Mouse (Mus musculus): Measurements from ENCODE around the gene Gdpd3. TPM values are rescaled to one million over a fixed set of nuclear protein-coding genes. Genes with fewer than 3 reads are reported as not detected.

Gene Gdpd3
- total RNA-seq, 2 experiments from 2014 or later = 3.6 to 4.6 TPM

GRCm38 (mm10) chr7:126800269-126801056 lies 34.3 kb downstream of the Gdpd3 start:
- intact Hi-C loops (cut with DNase I) = no loop called here

DNA sequence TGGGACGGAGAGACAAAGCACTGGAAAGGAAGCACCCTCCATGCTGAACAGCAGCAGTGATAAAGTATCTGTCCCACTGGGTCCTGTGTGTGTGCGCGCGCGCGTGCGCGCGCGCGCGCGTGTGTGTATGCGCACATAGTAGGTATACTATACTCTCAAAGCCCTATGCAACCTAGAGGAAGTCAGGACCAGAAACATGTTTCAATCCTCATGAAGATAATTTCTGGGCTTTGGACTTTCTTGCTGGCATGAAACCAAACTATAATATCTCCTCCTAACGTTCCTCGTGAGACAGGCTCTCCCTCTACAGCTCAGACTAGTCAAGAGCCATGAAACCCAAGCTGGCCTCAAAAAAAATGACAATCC lies 34.9 kb downstream of the Gdpd3 start:
- DNase-seq = no peak
- intact Hi-C loops (cut with DNase I) = no loop called here

More at GRCm38 (mm10) chr7:126800269-126801056, 34.3 kb downstream of the Gdpd3 start:
- no peak for DNase-seq

DNA sequence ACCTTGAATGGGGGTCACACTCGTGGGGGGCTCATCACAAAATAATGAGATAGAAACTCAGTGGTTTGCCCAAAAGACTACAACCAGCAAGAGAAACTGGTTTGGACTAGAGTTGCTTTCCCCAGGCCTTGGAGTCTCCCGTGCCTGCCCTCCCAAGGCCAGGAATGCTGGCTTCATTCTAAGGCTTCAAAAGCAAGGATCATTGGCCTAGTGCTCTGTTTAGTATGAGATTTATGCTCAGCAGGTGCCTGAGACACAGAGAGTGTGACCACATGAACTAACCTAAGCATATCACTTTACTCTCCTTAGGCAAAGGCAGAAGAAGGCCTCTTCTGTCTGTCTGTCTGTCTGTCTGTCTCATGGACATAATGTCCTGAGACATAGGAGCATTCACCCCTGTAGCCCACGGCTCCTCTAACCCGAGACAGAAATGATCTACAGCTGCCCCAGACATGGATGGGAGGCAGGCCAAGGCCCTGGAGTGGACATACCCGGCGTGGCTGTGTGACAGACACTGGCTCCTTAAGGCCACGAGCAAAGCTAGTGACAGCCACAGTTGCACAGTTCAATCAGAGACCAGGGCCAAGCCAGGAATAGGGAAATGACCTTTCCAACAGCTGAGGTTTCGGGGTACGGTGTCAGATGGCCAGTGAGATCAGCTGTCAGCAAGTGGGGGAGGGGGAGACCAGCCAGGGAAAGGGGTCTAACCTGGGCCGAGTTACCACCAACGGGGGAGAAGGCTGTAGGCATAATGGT lies 36.2 kb downstream of the Gdpd3 start:
- intact Hi-C loops (cut with DNase I) = no loop called here
- DNase-seq = no peak

DNA sequence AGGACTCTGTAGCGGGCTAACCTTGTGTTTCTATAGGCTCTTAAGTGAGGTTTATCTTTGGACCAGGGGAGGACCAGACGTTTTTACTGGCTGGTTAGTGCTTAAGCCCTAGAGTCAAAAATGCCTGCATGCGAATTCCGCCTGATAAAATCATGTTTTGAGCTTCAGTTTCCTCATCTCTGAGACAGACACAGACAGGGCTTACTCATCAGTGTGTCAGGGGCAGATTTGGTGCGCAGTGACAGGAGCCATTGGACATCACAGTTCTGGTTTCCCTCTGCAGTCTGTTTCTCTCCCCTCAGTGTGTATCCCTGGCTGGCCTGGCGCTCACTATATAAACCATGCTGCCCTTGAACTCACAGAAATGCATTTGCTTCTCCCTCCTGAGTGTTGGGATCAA lies 37.0 kb downstream of the Gdpd3 start:
- DNase-seq = no peak
- intact Hi-C loops (cut with DNase I) = no loop called here

DNA sequence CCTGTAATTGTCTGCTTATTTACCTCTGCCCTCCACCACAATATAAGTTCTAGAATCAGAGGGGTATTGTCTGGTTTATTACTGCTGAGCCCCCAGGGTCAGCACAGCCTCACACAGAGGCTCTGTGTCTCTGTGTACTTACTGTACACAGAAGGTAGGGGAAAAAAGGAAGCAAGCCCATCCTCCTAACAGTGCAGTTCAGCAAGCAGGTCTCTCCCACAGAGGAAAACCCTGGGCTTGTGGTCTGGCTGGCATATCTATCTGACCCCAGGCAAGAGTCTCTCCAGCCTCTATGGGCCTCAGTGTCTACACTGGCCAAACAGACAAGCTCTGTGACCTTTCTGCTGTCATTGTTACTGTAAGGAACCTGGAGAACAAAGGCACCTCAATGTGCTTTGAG lies 37.6 kb downstream of the Gdpd3 start:
- no peak for DNase-seq
- intact Hi-C loops (cut with DNase I) = no loop called here

GRCm38 (mm10) chr7:126806956-126807355 lies 40.8 kb downstream of the Gdpd3 start:
- intact Hi-C loops (cut with DNase I) = no loop called here
- no peak for DNase-seq

- intact Hi-C loops (cut with DNase I) = no loop called here
- no peak for DNase-seq
Observed at GRCm38 (mm10) chr7:126807405-126807804, 41.3 kb downstream of the Gdpd3 start.

- DNase-seq = peak; percentile 93 to 94
- intact Hi-C loops (cut with DNase I) = no loop called here
Observed at GRCm38 (mm10) chr7:126808703-126809455, 42.7 kb downstream of the Gdpd3 start.

DNA sequence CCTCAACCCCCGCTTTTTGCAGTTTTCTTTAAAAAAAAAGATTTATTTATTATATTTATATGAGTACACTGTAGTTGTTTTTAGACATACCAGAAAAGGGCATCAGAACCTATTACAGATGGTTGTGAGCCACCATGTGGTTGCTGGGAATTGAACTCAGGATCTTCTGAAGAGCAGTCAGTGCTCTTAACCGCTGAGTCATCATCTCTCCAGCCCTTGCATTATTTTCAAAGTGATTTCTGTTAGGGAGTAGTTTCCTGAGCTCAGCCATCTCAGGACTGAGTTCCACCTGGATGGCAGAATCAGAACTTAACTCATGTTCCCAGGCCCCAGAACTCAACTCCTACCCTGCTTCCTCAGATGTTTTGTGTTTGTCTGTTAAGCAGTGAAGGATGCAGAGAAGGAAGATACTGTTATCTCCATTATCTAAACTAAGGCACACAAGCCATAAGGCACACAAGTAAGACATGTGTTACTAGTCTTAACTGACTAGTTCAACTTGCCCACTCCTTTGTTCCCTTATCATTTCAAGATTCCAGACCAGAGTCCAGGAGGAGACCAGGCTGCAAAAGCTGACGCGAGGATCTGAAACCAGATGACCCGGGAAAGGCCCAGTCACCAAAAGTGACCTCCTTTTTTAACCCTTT lies 43.7 kb downstream of the Gdpd3 start:
- no peak for DNase-seq
- intact Hi-C loops (cut with DNase I) = no loop called here

DNA sequence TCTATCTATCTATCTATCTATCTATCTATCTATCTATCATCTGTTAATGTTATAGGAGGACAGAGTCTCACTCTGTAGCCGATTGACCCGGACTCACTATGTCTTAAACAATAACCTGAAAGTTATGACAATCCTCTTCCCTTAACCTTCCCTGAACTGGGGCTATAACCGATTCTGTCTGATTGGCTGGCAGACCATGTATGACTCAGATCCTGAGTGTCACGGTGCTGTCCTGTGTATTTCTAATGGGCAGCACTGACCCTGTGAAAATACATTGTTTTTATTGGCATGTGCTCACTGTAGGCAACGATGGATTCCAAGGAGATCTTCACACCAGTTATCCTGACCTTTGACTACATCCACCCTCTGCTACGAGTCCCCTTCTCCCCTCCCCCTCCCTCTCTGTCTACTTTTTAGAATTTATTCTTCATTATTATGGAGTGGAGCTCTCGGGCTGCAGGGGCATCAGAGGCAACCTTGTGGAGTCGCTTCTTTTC lies 49.6 kb downstream of the Gdpd3 start:
- intact Hi-C loops (cut with DNase I) = no loop called here
- no peak for DNase-seq

GRCm38 (mm10) chr7:126816494-126816893 lies 50.4 kb downstream of the Gdpd3 start:
- intact Hi-C loops (cut with DNase I) = no loop called here
- DNase-seq = no peak

DNA sequence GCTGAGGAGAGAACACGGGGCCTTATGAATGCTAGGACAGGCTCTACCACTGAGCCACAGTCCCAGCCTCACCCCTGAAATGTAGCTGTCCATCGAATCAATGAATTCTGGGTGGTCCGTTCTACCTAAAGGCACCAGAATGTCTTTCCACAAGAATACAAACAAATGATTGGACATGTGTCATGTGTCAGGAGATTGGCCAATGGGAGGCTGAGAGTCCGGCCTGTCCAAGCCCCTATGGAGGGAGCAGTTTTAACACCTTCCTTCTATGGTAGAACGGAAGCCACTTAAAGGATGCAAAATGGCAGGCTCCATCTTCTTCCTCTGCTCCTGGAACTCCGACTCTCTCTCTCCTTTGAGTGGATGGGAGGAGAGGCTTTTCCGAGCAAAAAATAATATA lies 51.5 kb downstream of the Gdpd3 start:
- no peak for DNase-seq
- intact Hi-C loops (cut with DNase I) = no loop called here

DNA sequence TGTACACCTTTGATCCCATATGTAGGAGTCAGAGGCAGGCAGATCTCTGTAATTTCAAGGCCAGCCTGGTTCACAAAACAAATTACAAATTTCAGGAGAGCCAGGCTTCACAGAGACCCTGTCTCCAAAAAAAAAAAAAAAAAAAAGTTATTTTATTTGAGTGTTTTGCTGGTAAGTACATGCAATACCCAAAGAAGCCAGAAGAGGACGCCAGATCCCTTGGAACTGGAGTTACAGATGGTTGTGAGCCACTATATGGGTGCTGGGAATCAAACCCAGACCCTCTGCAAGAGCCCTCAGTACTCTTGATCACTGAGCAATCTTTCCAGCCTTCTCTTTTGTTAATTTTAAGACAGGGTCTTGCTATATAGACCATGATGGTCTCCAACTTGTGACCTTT lies 52.7 kb downstream of the Gdpd3 start:
- intact Hi-C loops (cut with DNase I) = no loop called here
- DNase-seq = no peak

DNA sequence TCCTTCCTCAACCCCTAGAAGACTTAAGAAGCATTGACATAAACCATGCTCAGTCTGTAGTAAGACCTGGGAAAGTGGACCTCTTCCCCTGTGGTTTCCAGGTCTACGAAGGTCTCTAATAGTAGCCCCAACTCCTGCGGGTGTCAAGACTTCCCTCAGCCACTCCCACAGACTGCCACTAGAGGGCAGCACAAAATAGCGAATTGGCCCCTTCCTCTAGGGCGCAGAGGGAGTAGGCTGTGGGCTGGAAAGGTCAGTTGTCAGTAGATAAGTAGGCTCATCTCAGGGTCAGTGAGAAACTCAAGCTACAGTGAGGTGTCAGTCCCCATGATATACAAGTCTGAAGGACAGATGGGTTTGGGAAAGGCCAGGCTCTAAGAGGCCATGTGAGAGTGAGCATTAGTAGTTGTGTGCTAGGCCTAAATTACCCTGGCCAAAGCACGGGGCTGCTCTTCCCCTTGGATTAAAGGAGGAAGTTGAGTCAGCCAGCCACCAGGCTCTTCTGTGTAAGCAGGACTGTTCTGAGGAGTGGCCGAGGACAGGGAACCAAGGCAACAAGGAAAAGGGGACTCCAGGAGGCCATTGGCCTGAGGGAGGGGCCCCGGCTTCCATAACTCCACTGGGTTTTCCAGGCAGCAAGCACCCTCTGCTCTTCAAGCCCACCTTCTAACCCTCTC lies 55.8 kb downstream of the Gdpd3 start:
- peak; percentile 82 to 91 for DNase-seq
- intact Hi-C loops (cut with DNase I) = loop anchor here (1.0 to 5.0 kb wide), 4 partner anchors 125 to 283 kb away; partner anchors contain the start of genes Asphd1 and Maz

DNA sequence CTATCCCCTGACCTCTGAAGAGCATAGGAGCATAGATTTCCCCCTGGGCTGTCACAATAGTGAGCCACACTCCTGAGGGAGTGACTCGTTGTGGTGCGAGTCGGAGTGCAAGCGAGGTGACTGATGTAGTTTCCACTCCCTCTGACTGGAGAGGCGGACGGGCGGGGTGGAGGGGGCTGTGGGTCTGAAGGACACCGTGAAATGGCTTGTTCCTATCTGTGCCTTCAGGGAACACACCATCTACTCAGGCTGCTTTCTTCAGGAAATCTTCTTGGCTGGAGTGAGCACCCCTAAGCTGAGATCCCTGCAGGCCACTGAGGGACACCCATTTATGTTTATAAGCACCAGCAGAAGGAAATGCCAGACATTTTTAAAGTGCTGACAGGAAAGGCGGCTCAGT lies 56.6 kb downstream of the Gdpd3 start:
- DNase-seq = no peak
- intact Hi-C loops (cut with DNase I) = loop anchor here (1.0 to 5.0 kb wide), 4 partner anchors 125 to 282 kb away; partner anchors contain the start of genes Asphd1 and Maz

DNA sequence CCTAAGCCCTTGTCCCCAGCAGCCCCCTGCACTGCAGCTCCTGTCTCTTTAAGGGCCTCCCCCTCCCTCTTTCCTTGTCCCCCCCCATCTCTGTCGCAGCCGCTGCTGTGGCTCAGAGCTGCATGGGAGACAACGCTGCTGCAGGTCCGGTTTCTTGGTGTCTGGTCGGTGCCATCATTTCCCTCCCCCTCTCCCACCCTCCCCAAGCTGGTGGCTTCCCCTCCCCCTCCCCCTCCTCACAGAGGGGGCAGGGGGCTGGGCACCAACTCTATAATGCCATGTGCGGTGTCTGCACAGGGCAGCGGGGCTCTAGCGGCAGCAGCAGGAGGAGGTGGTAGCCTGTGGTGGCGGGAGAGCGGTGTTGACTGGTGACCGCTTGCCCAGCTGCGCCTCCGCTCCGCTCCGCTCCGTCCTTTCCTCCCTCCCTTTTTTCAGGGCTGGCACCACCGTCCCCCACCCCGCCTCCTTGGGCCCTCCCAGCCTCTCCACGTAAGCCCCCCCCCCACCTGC lies 57.1 kb downstream of the Gdpd3 start:
- DNase-seq = no peak
- intact Hi-C loops (cut with DNase I) = loop anchor here (2.0 to 5.0 kb wide), 3 partner anchors 124 to 282 kb away; partner anchors contain the start of genes Asphd1 and Maz

DNA sequence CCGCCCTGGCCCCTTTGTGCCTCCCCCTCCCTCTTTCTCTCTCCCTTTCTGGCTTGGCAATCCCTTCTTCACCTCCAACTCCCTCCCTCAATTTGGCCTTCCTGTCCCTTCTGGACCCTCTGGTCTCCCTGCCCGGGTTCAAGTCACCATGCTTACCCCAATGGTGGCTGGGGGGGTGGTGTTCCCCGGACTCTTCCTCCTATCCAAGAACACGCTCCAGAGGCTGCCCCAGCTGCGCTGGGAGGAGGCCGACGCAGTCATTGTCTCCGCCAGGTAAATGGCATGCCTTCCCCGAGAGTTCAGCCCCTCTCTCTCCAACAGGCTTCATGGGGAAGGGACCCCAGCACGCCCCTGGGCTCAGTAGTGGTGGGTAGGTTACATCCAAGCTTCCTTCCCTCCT lies 57.8 kb downstream of the Gdpd3 start:
- intact Hi-C loops (cut with DNase I) = loop anchor here (2.0 to 5.0 kb wide), 3 partner anchors 123 to 281 kb away; partner anchors contain the start of genes Asphd1 and Maz
- DNase-seq = no peak
